Mouse (Mus musculus) liver, embryonic 15.5 days (tissue): ENCODE measurements around the gene Spem1. TPM values are rescaled to one million over a fixed set of nuclear protein-coding genes. Genes with fewer than 3 reads are reported as not detected.
A peak's percentile ranks its signal among the peaks of the same experiment; 100 is the strongest.

Experiments used
- ATAC-seq: fragments of 200-750 bp; cut with Nextera tagmentation; 2 replicates; pipeline ENCODE4 v1.8.0; 2017; ENCODE audit warnings: moderate number of reproducible peaks, mild to moderate bottlenecking, moderate library complexity; ENCODE audit not compliant: insufficient read depth
- H3K27ac ChIP-seq: fragments of 300-500 bp; sonication (generic); replicated peaks from 2 replicates; pipeline ENCODE4 v1.5.1; 2015; ENCODE audit warnings: mild to moderate bottlenecking, inconsistent platforms
- H3K27me3 ChIP-seq: fragments of 300-500 bp; sonication (generic); 2 replicates; pipeline ENCODE4 v1.6.1; 2015; ENCODE audit warnings: mild to moderate bottlenecking, inconsistent platforms
- H3K36me3 ChIP-seq: fragments of 300-500 bp; sonication (generic); replicated peaks from 2 replicates; pipeline ENCODE4 v1.6.1; 2015; ENCODE audit warnings: moderate library complexity, mild to moderate bottlenecking, inconsistent platforms
- H3K4me1 ChIP-seq: fragments of 300-500 bp; sonication (generic); replicated peaks from 2 replicates; pipeline ENCODE4 v1.6.1; 2015; ENCODE audit warnings: inconsistent platforms
- H3K4me2 ChIP-seq: fragments of 300-500 bp; sonication (generic); 2 replicates; pipeline ENCODE4 v1.6.1; 2015; ENCODE audit warnings: moderate library complexity, mild to moderate bottlenecking, inconsistent platforms
- H3K4me3 ChIP-seq: fragments of 300-500 bp; sonication (generic); replicated peaks from 2 replicates; pipeline ENCODE4 v1.5.1; 2015; ENCODE audit warnings: mild to moderate bottlenecking, inconsistent platforms
- H3K9ac ChIP-seq: fragments of 300-500 bp; sonication (generic); 2 replicates; pipeline ENCODE4 v1.6.1; 2015; ENCODE audit warnings: moderate library complexity, mild to moderate bottlenecking, inconsistent platforms
- H3K9me3 ChIP-seq: fragments of 300-500 bp; sonication (generic); replicated peaks from 2 replicates; pipeline ENCODE4 v1.6.1; 2016; ENCODE audit warnings: inconsistent platforms
- whole genome bisulfite sequencing: fragments of 180-500 bp; shearing (Covaris S2); methylation state at CpG from one replicate; pipeline ENCODE4 v1.1.7; 2015; ENCODE audit warnings: mixed read lengths; ENCODE audit not compliant: insufficient replicate concordance; 5-methylcytosine and 5-hydroxymethylcytosine counted together
- polyA plus RNA-seq: library from polyadenylated mRNA; unstranded; fragments of >200 nt; fragmentation: Nextera tagmentation; extraction: Ambion mirVana; gene quantifications from 2 replicates; pipeline ENCODE4 v1.2.1, GENCODE M21; 2015

Gene Spem1
- polyA plus RNA-seq, 1 experiment from 2014 or later, result not detected

GRCm38 (mm10) chr11:69835966-69836335 lies 14.0 kb upstream of the Spem1 start:
- H3K9ac ChIP-seq, result no peak overlapping the region
- no peak overlapping the region for H3K4me2 ChIP-seq
- 26% methylated on average over 4 of the region's 4 CpGs for WGBS
- peaks cover 65% of the 10 kb centered on the region for H3K27me3 ChIP-seq
- H3K9me3 ChIP-seq, result no peaks in the 10 kb centered on the region
- H3K36me3 ChIP-seq, result 0 out of 2 replicates have a peak, but pooled peaks cover 4% of the 10 kb centered on the region
- no peak for ATAC-seq
- no peak overlapping the region for H3K4me3 ChIP-seq
- no peak overlapping the region for H3K27ac ChIP-seq
- peaks cover 66% of the 10 kb centered on the region for H3K4me1 ChIP-seq

- Histone ChIP-seq H3K4me2 (0 out of 2 replicates have a peak overlapping the region, but pooled peaks have one; percentile 10), H3K9me3 (no peaks in the 10 kb centered on the region), H3K27me3 (peaks cover 70% of the 10 kb centered on the region), H3K27ac (no peak overlapping the region), H3K4me1 (peaks cover 66% of the 10 kb centered on the region), H3K9ac (no peak overlapping the region), H3K36me3 (0 out of 2 replicates have a peak, but pooled peaks cover 4% of the 10 kb centered on the region), H3K4me3 (no peak overlapping the region)
- WGBS, result 27% methylated on average over 9 of the region's 9 CpGs
- no peak for ATAC-seq
Measured at GRCm38 (mm10) chr11:69835326-69835965, 13.5 kb upstream of the Spem1 start.

- Histone ChIP-seq H3K4me2 (peak overlapping the region; percentile 84), H3K36me3 (no peaks in the 10 kb centered on the region), H3K4me3 (peak overlapping the region; percentile 51), H3K9ac (peak overlapping the region; percentile 65), H3K4me1 (peaks cover 55% of the 10 kb centered on the region), H3K9me3 (no peaks in the 10 kb centered on the region), H3K27me3 (peaks cover 72% of the 10 kb centered on the region), H3K27ac (0 out of 2 replicates have a peak overlapping the region, but pooled peaks have one; percentile 14)
- ATAC-seq, result peak; percentile 19
- WGBS, result 5% methylated on average over 47 of the region's 48 CpGs
Measured at GRCm38 (mm10) chr11:69834001-69834549, 12.1 kb upstream of the Spem1 start.

DNA sequence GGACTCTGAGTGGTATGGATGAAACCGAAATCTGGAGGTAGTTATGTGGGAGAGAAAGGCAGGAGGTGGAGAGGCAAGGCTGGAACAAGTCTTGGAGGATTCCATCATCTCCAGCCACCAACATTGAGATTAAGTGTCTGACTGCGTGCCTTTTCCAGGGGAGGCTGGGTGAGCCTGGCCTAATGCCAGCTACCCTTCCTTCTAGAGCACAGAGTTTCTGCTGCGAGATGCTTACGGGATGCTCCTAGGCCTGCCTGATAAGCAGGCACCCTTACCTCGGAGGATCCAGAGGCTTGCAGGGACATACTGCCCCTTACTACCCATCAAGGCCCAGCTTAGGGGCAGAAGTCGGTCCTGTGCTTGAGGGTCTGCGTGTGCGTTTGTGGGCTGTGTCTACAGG lies 11.6 kb upstream of the Spem1 start:
- H3K9ac ChIP-seq, result peak overlapping the region; percentile 65
- no peaks in the 10 kb centered on the region for H3K36me3 ChIP-seq
- no peak overlapping the region for H3K27ac ChIP-seq
- H3K4me2 ChIP-seq, result peak overlapping the region; percentile 84
- WGBS, result 38% methylated on average over 8 of the region's 8 CpGs
- H3K9me3 ChIP-seq, result no peaks in the 10 kb centered on the region
- no peak for ATAC-seq
- peak overlapping the region; percentile 51 for H3K4me3 ChIP-seq
- peaks cover 72% of the 10 kb centered on the region for H3K27me3 ChIP-seq
- peaks cover 50% of the 10 kb centered on the region for H3K4me1 ChIP-seq

GRCm38 (mm10) chr11:69828832-69829231 lies 6.9 kb upstream of the Spem1 start:
- 78% methylated on average over 5 of the region's 5 CpGs for WGBS
- H3K4me1 ChIP-seq, result peaks cover 8% of the 10 kb centered on the region

GRCm38 (mm10) chr11:69823456-69823855 lies 1.5 kb upstream of the Spem1 start:
- Histone ChIP-seq H3K4me3 (no peak overlapping the region), H3K4me2 (no peak overlapping the region), H3K27me3 (peaks cover 9% of the 10 kb centered on the region), H3K36me3 (peaks cover 5% of the 10 kb centered on the region; the same call in 1 of the 2 replicates), H3K27ac (no peak overlapping the region), H3K9ac (no peak overlapping the region), H3K4me1 (no peaks in the 10 kb centered on the region), H3K9me3 (no peaks in the 10 kb centered on the region)
- no peak for ATAC-seq
- 58% methylated on average over 2 of the region's 2 CpGs for WGBS

More at GRCm38 (mm10) chr11:69828832-69829231, 6.9 kb upstream of the Spem1 start:
- no peak for ATAC-seq
- H3K27me3 ChIP-seq, result peaks cover 36% of the 10 kb centered on the region
- H3K9ac ChIP-seq, result no peak overlapping the region
- no peak overlapping the region for H3K27ac ChIP-seq
- H3K4me3 ChIP-seq, result no peak overlapping the region
- H3K9me3 ChIP-seq, result no peaks in the 10 kb centered on the region
- no peak overlapping the region for H3K4me2 ChIP-seq
- peaks cover 5% of the 10 kb centered on the region; the same call in 1 of the 2 replicates for H3K36me3 ChIP-seq

- H3K27ac ChIP-seq, result no peak overlapping the region
- no peak overlapping the region for H3K4me3 ChIP-seq
- H3K9me3 ChIP-seq, result no peaks in the 10 kb centered on the region
- no peaks in the 10 kb centered on the region for H3K4me1 ChIP-seq
- WGBS, result 65% methylated on average over 8 of the region's 8 CpGs
- no peak overlapping the region for H3K4me2 ChIP-seq
- no peak for ATAC-seq
- H3K9ac ChIP-seq, result no peak overlapping the region
- peaks cover 21% of the 10 kb centered on the region for H3K27me3 ChIP-seq
- no peaks in the 10 kb centered on the region for H3K36me3 ChIP-seq
Measured at GRCm38 (mm10) chr11:69818871-69819270, 3.1 kb downstream of the Spem1 start.

- Histone ChIP-seq H3K9ac (no peak within 1 kb of the TSS), H3K4me1 (no peaks in the 10 kb centered on the region), H3K9me3 (no peaks in the 10 kb centered on the region), H3K4me2 (no peak within 1 kb of the TSS), H3K4me3 (no peak within 1 kb of the TSS), H3K27ac (no peak within 1 kb of the TSS), H3K27me3 (peaks cover 26% of the 10 kb centered on the region), H3K36me3 (no peaks in the 10 kb centered on the region)
- no peak for ATAC-seq
- 54% methylated on average over 2 of the region's 2 CpGs for WGBS
Measured at GRCm38 (mm10) chr11:69818365-69818764, 3.6 kb downstream of the Spem1 start, which contains the start of gene Spem2. TSS of gene Spem2 (minus strand) at chr11:69818465.

GRCm38 (mm10) chr11:69816520-69816919 lies 5.5 kb downstream of the Spem1 start:
- no peaks in the 10 kb centered on the region for H3K36me3 ChIP-seq
- H3K4me1 ChIP-seq, result no peaks in the 10 kb centered on the region
- no peak overlapping the region for H3K9ac ChIP-seq
- WGBS, result 81% methylated on average over 12 of the region's 12 CpGs
- no peak overlapping the region for H3K27ac ChIP-seq
- H3K4me3 ChIP-seq, result no peak overlapping the region
- H3K27me3 ChIP-seq, result peaks cover 41% of the 10 kb centered on the region
- no peak for ATAC-seq
- no peak overlapping the region for H3K4me2 ChIP-seq
- H3K9me3 ChIP-seq, result no peaks in the 10 kb centered on the region

- 47% methylated on average over 10 of the region's 10 CpGs for WGBS
- no peak within 1 kb of the TSS for H3K27ac ChIP-seq
- no peaks in the 10 kb centered on the region for H3K9me3 ChIP-seq
- no peak within 1 kb of the TSS for H3K4me3 ChIP-seq
- H3K9ac ChIP-seq, result no peak within 1 kb of the TSS
- H3K4me1 ChIP-seq, result no peaks in the 10 kb centered on the region
- H3K4me2 ChIP-seq, result no peak within 1 kb of the TSS
- H3K36me3 ChIP-seq, result no peaks in the 10 kb centered on the region
- H3K27me3 ChIP-seq, result peaks cover 51% of the 10 kb centered on the region
- no peak for ATAC-seq
Measured at GRCm38 (mm10) chr11:69815155-69815554, 6.8 kb downstream of the Spem1 start, which contains the start of gene Gm39566. TSS of gene Gm39566 (minus strand) at chr11:69815298.

- Histone ChIP-seq H3K27me3 (peaks cover 81% of the 10 kb centered on the region), H3K9ac (no peak overlapping the region), H3K4me2 (no peak overlapping the region), H3K9me3 (no peaks in the 10 kb centered on the region), H3K36me3 (no peaks in the 10 kb centered on the region), H3K4me1 (no peaks in the 10 kb centered on the region), H3K27ac (no peak overlapping the region), H3K4me3 (no peak overlapping the region)
- ATAC-seq, result no peak
Measured at GRCm38 (mm10) chr11:69810280-69810679, 11.7 kb downstream of the Spem1 start.
